Mouse (Mus musculus) left cerebral cortex, adult 11 months (tissue): ENCODE results near the gene Gnaq.
"Not testable (repeated sequence)": the region's sequence is repeated elsewhere in the genome, so short reads cannot be mapped to it uniquely, and the experiment has no call there.

Experiments used
- DNase-seq: peaks from one replicate; pipeline ENCODE4 v3.0.0; 2022; ENCODE audit warnings: low spot score

Gnaq gene

DNA sequence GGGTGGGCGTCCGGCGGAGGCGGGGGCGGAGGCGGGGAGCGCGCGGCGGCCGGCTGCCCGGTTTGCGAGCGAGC, at the start of gene Gnaq:
TSS of gene Gnaq (plus strand) at position 41 of the 74 bp plus-strand sequence.
- no peak for DNase-seq

GRCm38 (mm10) chr19:16083981-16084630, 48.5 kb upstream of the Gnaq start:
- not testable (repeated sequence) for DNase-seq

GRCm38 (mm10) chr19:16085248-16085647, 47.4 kb upstream of the Gnaq start:
- no peak for DNase-seq

GRCm38 (mm10) chr19:16086154-16086553, 46.5 kb upstream of the Gnaq start:
- DNase-seq = no peak

DNA sequence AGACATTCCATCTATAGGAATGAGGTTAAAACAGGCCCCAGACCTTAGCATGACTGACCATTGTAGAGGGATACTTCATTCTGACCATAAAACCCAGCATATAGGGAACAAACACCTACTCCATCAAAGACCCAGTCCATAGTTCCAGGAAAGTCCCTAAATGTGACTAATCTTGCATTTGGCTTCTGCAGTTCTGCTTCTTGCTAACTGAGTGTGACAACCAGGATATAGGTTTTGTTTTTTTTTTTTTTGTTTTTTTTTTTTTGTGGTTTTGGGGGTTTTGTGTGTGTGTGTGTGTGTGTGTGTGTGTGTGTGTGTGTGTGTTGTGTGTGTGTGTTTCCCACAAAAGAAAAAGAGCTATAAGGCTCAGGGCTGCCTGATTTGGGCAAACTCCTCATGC, 46.0 kb upstream of the Gnaq start:
- DNase-seq = no peak

DNA sequence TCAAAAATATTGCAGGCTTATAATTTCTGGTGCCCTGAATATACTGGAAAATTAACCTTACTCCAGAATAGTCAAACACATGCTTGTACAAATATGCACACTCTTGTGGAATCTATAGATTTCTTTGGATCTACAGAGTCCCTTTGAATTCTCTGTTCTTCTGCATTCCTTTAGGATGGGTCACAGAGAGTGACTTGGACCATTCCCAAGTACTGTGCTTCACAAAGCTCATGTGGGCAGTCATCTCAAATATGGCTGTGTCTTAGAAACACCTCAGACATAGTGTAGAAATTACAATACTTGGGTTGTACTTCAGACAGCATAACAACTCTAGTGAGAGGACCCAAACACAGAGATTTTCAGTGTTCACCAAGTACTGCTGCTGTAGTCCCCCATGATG, 45.2 kb upstream of the Gnaq start:
- no peak for DNase-seq

- DNase-seq = no peak
Observed at GRCm38 (mm10) chr19:16093616-16094015, 39.0 kb upstream of the Gnaq start.

GRCm38 (mm10) chr19:16109901-16110300, 22.7 kb upstream of the Gnaq start:
- no peak for DNase-seq

DNA sequence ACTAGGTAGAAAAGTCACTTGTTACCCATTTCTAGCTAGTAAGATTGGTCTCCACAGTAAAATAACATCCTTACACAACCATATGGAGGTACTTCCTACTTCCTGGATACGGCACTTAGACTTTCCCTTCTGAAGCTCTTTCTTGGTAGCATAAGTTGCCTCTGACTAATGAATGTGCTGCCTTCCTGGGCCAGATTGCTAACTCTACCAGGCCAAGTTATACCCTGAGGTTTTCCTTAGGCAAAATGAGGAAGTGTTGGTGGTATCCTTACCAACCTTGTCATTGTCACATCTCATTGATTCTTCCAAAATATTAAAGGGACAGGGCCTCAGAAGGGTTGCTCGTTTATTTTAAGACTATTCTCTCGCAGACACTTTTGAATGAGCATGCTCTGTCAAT, 22.0 kb upstream of the Gnaq start:
- no peak for DNase-seq

GRCm38 (mm10) chr19:16113295-16113694, 19.3 kb upstream of the Gnaq start:
- DNase-seq = no peak

GRCm38 (mm10) chr19:16118421-16118820, 14.2 kb upstream of the Gnaq start:
- DNase-seq = no peak

GRCm38 (mm10) chr19:16121301-16121700, 11.3 kb upstream of the Gnaq start:
- DNase-seq = no peak

DNA sequence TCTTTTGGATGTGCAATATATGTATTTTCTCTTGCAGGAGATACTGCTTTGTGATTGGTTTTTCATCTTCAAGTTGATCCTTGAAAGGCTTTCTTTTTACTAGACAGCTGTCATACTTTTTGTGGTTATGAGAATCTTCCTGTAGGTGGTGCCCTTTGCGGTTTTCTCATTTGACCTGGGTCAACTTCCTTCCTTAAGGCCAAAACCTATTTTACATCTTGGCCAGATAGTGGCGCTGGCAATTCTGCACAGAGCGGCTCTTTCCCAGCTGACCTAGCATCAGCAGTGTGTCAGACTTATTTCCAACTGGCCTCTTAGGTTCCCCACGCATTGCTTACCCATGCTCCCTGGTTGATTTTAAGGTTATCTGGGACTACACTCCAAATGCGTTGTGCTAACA, 3.9 kb upstream of the Gnaq start:
- DNase-seq = no peak

GRCm38 (mm10) chr19:16129171-16129570, 3.5 kb upstream of the Gnaq start:
- DNase-seq = no peak

DNA sequence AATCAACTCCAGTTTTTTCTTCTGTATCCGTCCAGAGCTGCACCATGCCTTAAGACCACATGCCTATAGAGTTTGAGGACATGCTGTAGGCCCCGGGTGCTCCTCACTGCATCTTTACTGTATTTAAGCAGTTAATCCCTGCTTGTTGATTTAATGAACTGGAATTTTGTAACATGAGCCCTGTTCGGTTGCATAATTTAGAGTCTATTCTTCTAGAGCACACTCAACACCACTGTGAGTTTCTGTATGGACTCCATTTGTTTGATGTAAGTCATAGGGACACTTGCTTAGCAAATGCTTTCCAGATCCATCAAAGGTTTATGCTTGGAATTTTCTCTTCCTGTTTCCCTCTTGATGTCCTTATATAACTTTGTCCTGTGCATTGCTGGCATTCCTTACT, 2.2 kb upstream of the Gnaq start:
- DNase-seq = no peak

DNA sequence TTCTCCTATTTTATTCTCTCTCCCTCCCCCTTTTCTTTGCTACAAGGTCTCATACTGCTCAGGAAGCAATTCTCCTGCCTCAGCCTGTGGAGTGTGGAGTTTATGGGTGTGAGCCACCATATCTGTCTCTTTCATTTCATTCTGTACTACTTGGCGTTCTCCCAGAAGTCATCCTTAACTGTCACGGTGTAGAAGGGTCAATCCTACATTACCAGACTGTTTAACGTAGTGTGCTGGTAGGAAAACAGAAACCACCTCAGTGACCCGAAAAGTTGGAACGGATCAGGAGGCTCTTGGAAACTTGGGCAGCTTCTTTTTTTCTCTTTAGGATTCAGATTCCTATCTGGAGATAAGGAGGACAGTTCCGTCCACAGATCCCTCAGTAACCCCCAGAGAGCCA, 800 bp upstream of the Gnaq start:
- no peak for DNase-seq

DNA sequence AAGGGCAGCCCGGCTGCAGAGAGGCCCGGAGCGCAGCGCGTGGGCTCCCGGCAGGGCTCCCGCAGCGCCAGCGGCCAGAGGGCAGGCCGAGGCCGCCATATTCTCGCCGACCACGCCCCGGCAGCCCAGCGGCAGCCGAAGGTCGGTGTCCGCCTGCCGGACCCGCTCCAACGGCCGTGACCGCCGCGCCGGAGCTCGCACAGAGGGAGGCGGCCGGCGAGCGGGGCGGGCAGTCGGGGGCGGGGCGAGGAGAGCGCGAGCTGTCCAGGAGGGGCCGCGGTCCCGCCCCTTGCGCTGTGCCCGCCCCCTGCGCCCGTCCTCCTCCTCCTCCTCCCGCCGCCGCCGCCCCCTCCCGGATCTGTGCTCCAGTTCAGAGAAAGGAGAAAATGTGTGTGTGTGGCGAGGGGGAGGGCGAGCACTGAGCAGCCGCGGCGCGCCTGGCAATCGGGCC, 266 bp upstream of the Gnaq start:
- peak; percentile 80 for DNase-seq

GRCm38 (mm10) chr19:16132865-16133720, 462 bp downstream of the Gnaq start:
- DNase-seq = peak; percentile 44

GRCm38 (mm10) chr19:16133721-16134570, 1.3 kb downstream of the Gnaq start:
- DNase-seq = no peak

- no peak for DNase-seq
Observed at GRCm38 (mm10) chr19:16138064-16138580, 5.5 kb downstream of the Gnaq start.

- no peak for DNase-seq
Observed at GRCm38 (mm10) chr19:16140710-16141109, 8.1 kb downstream of the Gnaq start.

DNA sequence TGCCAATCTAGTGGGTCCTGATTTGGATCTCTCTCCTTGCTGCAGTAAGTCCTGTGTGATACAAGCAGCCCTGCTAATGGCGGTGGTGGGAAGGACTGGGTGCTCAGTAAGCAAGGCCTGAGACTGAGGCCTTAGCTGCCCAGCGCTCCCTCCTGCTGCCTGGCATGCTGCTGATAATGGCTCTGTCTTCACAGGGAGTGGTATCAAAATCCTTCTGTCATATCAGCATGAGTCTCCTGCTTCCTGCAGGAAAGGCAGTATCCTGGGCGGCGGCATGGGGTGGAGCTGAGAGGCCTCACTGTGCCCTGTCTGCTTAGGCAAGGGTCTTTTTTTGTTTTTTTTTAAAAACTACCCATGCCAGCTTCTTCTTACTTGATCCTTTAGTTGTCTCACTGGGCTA, 9.2 kb downstream of the Gnaq start:
- no peak for DNase-seq

DNA sequence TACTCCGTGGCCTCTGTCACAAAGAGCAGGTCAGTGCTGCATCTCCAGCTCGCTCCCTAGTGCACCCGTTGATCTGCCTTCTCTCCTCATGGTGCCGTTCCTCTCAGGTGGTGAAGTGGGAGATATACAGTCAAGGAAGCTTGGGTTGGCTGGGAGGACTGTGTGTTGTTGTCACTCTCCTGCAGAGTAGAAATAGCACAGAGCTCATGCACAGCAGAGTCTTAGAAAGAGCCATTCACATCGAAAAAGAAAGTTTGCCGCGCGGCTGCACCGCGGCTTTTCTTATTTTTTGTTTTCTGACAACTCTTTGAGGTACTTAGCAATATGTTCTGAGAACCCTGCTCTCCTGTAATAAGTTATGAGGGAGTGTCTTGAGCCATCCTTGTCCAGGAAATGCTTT, 10.4 kb downstream of the Gnaq start:
- no peak for DNase-seq
